Mouse (Mus musculus) left cerebral cortex, adult 2 months (tissue): ENCODE measurements around the gene Cdc42bpb. TPM values are rescaled to one million over a fixed set of nuclear protein-coding genes. Genes with fewer than 3 reads are reported as not detected.

Source experiments
- DNase-seq, 2 experiments: peaks; one replicate each; pipeline ENCODE4 v3.0.0; 2021 to 2022; ENCODE audit warnings: low spot score in 2 of 2, mixed read lengths in 1 of 2; ENCODE audit errors: extremely low spot score in 1 of 2
- H3K27ac ChIP-seq: fragments of 200-600 bp; 2 replicates; pipeline ENCODE4 v1.8.1; 2022
- H3K4me3 ChIP-seq: fragments of 200-600 bp; 2 replicates; pipeline ENCODE4 v1.8.1; 2022
- CTCF ChIP-seq: fragments of 200-600 bp; IDR thresholded peaks from 2 replicates; pipeline ENCODE4 v1.8.1; 2022; ENCODE audit warnings: antibody characterized with exemption, mild to moderate bottlenecking, moderate library complexity
- intact Hi-C: fragments of 180-260 bp; cut with DNase I; formaldehyde crosslinking; loops from one replicate; pipeline ENCODE4 v1.15.1; 2025
- total RNA-seq, 2 experiments: library from RNA; stranded (reverse); gene quantifications; 2 replicates each; pipeline ENCODE4 v1.2.3; 2021

The Cdc42bpb gene
- total RNA-seq, 2 experiments from 2014 or later: 137 to 142 TPM

DNA sequence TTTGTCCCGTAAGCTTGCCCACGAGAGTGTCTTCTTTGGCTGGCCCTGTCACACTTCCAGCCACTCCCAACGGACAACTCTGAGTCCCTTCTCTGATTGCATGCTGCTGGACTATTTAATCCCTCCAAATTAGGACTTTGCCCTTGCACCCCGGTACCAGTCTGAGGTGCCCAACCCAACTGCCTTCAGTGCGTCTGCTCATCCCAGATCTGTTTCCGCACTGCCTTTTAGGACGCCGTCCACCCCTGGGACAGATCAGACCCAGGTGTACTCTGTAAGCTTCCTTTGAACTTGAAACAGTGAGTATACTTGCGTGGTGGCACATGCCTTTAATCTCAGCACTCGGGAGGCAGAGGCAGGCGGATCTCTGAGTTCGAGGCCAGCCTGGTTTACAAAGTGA, 1.3 kb upstream of the Cdc42bpb start:
- peak overlapping the region; percentile 98; the same call in 1 of the 2 replicates for H3K27ac ChIP-seq
- intact Hi-C loops: no loop called here
- no peak for DNase-seq
- no peak for TF ChIP-seq CTCF
- H3K4me3 ChIP-seq: no peak overlapping the region

DNA sequence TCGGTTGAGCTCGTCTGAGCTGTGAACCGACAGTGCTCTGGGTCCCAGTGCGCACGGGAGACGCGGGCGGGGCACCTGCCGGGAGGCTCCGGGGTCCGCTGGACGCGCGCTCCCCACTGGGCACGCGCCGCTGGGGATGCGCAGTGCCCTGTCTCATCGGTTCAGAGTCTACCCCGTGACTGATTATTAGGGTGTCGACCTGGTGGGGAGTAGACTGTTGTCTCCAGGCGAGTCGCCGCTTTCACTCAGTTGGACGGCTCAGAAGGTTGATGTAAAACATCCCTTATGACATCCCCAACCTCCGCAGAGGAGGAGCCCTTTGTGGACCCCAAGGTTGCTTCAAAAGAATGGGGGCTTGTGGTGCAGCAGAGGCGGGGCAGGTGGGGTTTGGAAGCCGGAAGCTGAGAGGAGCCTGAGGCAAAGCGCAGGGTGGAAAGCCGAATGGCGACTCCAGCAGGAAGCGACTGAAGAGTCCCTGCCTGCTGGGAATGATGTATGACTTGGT, 520 bp upstream of the Cdc42bpb start:
- H3K27ac ChIP-seq: peak overlapping the region; percentile 98
- no peak for DNase-seq
- intact Hi-C loops: loop anchor here (2.0 kb wide), 1 partner anchor 45 kb away; no protein-coding TSS in a partner anchor
- H3K4me3 ChIP-seq: peak overlapping the region; percentile 65
- no peak for TF ChIP-seq CTCF

DNA sequence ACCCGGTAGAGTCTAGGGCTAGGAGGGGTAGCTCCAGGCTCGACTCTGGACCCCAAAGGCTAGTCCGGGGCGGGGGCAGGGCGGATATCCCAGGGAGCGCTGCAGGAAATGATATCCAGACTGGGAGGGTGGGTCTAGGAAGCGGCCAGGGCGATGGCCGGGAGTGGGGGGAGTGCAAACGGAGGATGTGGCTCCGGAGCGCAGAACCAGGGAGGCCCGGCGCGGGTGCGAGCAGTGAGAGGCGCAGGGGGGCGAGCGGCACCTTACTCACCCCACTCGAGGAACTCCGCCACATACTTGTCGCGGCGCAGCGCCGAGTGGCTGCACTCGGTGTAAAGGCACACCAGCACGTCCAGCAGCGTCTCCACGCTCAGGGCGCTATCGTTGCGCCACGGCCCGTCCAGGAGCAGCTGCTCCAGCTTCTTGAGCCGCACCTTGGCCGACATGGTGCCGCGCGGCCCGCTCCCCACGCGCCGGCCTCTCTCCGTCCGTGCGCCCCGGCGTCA, 639 bp downstream of the Cdc42bpb start:
- DNase-seq: peak; percentile 46 to 60
- peak overlapping the region; percentile 65 for H3K4me3 ChIP-seq
- peak overlapping the region; percentile 91 for H3K27ac ChIP-seq
- intact Hi-C loops: loop anchor here (2.0 kb wide), 1 partner anchor 44 kb away; no protein-coding TSS in a partner anchor
- no peak for TF ChIP-seq CTCF

DNA sequence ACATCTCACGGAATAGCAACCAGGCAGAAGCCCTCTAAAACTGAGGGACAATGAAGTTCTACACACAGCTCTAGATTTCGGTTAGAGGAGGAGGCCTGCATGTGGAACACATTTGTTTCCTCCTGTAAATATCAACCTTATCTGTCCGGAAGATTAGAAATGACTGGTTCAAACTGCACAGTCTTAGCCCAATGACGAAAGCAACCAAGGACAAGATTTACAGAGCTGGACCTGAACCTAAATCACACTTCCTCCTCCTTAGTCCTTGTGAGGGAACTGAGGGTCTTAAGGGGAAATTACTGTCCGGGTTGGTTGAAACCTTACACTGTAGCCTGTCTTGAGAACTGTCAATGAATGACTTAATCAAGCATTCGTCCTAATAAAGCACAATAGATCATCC, 1.5 kb downstream of the Cdc42bpb start:
- intact Hi-C loops: loop anchor here (2.0 kb wide), 1 partner anchor 43 kb away; no protein-coding TSS in a partner anchor

DNA sequence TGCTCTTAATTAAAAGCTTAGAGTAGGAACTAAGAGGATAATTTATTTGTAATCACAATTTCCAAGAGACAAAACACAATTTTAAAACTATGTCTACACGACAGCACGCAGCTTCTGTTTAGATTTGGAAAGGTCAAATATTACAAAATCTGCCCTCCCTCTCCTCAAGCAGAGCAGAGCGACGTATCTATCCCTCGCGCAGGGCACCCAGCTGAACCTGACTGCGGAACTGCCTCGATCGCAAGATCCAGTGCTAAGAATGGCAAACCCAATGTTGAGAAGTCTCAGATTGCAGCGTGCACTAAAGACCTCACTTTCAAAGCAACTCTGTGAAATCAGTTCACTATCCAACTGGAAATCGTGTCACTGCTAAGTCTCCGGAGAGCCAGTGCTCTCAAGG, 2.0 kb downstream of the Cdc42bpb start:
- intact Hi-C loops: no loop called here
- H3K27ac ChIP-seq: peak overlapping the region; percentile 91; the same call in 1 of the 2 replicates

More for the DNA sequence above, 1.5 kb downstream of the Cdc42bpb start:
- TF ChIP-seq CTCF: no peak
- Histone ChIP-seq H3K4me3 (peak overlapping the region; percentile 65), H3K27ac (peak overlapping the region; percentile 91; the same call in 1 of the 2 replicates)
- no peak for DNase-seq

DNA sequence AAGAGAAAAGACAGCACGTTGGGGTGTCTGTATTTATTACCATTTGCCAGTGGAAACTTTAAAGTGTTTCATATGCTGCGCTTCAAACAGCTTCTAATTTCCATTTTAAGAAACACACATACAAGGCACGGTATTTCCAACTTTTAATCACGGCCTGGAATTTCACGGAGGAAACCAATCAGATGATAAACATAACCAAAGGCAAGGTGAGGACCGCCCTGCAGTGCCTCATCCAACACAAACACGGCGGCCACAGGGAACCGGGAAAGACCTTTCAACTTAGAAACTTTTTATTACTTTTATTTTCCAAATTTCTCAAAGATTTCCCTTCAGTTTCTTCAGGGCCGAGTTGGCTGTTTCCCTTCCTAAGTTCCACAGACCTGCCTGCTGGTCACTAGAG, 2.8 kb downstream of the Cdc42bpb start:
- intact Hi-C loops: no loop called here
- TF ChIP-seq CTCF: no peak

More for the DNA sequence above, 2.0 kb downstream of the Cdc42bpb start:
- TF ChIP-seq CTCF: no peak
- H3K4me3 ChIP-seq: peak overlapping the region; percentile 65
- no peak for DNase-seq

DNA sequence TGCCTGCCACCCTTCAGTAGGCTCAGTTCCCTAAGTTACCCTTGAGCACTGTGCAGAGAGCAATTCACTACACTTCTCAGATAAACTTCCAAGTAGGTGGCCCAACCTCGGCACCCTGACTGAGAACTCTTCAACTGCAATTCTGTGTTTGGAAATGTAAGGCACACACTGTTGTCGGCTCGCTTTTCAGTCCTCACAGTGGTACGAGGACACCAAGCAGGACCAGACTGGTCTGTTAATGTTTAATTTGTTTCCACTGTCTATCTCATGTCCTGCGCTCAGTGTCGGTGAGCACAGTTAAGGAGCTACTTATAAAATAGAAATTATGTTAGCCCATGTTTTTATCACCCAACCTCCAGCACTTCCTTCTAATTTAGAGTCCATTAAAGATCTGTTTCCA, 4.1 kb downstream of the Cdc42bpb start:
- intact Hi-C loops: no loop called here
- no peak for DNase-seq
- no peak for TF ChIP-seq CTCF
- Histone ChIP-seq H3K27ac (no peak overlapping the region), H3K4me3 (no peak overlapping the region)

More for the DNA sequence above, 2.8 kb downstream of the Cdc42bpb start:
- no peak for DNase-seq
- H3K4me3 ChIP-seq: peak overlapping the region; percentile 65
- no peak overlapping the region for H3K27ac ChIP-seq

DNA sequence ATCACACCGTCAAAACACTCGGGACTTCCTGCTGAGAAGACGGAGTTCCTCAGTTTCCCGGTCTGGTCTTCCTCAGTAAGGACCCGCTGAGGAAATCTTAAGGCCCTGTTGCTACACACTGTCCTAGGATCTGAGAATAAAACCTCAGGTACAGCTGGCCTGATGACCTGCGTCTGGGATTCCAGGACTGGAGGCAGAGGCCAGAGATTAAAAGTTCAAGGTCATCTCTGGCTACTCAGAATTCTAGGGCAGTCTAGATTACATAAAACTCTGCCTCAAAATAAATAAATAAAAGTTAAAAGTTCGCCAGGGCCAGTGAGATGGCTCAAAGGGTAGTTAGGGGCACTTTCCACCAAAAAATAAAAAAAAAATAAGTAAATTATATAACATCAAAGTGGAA, 5.6 kb downstream of the Cdc42bpb start:
- no peak overlapping the region for H3K27ac ChIP-seq
- TF ChIP-seq CTCF: no peak
- H3K4me3 ChIP-seq: no peak overlapping the region
- intact Hi-C loops: no loop called here
- no peak for DNase-seq

DNA sequence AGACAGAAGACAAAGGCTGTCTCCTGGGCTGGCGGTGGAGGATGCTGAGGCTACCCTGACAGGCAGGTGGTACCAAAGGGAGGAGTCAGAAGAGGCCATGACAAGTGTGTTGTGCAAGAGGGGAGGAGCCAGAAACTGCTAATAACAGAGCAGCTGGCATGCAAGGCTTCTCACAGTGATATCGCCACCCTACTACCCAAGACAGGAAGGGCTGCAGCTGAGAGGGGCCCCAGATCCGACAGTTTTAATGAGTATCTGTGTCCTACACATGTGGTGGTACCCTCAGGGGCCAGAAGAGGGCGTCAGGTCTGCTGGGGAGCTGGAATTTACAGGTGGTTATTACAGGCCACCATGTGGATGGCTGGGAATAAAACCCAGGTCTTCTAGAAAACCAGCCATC, 7.3 kb downstream of the Cdc42bpb start:
- TF ChIP-seq CTCF: no peak; the same call in 1 of the 2 replicates
- no peak overlapping the region for H3K27ac ChIP-seq
- intact Hi-C loops: no loop called here
- H3K4me3 ChIP-seq: no peak overlapping the region
- DNase-seq: no peak

DNA sequence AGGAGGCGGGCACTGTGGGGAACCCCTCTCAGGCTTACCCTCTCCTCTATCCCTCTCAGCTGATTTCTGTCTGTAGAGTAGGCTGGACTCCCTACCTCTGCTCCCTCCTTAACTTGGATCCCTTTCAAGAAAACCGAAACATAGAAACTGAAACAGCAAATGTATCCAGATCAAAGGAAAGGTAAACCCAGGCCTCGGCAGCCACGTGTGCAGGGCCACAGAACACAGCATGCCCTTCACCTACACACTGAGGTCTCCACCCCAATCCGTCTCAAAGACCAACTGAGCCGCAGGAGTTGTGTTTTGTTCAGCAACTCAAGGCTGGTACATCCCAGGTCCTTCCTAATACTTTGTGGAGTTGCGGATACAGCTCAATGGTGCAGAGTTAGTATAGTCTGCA, 10.5 kb downstream of the Cdc42bpb start:
- Histone ChIP-seq H3K27ac (no peak overlapping the region), H3K4me3 (no peak overlapping the region)
- DNase-seq: no peak
- no peak for TF ChIP-seq CTCF
- intact Hi-C loops: no loop called here

DNA sequence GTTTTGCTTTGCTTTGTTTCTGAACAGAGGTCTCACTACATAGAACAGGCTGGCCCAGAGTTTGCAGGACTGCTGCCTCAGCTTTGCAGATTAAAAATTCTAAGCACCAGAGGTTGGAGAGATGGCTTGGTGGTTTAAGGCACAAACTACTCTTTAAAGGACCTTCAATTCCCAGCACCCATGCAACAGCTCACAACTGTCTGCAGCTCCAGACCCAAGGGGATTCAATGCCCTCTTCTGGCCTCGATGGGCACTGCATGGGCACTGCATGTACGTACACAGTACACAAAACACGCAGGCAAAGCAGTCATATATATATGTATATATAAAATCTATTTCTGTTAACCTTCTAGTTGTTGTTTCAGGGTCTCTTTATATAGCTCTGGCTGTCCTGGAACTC, 13.3 kb downstream of the Cdc42bpb start:
- Histone ChIP-seq H3K27ac (no peak overlapping the region), H3K4me3 (no peak overlapping the region)
- no peak for DNase-seq
- intact Hi-C loops: no loop called here
- peak; percentile 35 for TF ChIP-seq CTCF

DNA sequence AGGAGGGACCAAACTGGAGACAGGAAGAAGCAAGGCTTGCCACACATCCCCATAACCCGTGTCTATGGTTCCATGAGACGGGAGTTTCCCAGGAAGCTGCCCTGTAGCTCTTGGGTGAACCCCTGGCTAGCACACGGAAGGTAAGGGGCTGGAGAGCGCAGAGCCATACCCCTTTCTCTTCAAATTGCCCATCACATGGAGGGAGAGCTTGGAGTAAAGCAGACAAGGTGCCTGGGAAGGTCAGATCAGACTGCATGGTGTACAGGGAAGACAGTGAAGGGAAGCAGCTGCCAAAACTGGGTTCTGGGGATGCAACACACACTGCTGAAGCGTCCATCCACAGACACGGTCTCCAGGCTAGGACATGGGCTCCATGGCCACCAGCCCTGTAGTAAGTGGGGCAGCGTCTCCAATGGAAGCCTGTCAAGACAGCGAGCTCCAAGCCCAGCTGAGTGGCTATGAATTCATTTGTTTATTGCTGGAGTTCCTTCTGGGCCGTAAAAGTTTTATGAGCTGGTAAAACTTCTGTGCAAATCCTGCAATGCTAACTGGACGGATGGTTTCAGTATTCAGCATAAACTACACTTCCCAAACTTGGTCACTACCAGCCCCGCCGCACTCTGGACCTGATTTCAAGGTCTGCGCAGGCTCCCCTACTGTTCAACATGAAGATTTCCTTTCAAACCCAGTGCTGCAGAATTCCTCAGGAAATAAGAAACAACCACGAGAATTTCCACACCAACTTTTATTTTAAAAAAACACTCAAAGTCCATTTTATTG, 16.0 kb downstream of the Cdc42bpb start:
- peak; percentile 4 for TF ChIP-seq CTCF
- no peak for DNase-seq
- H3K4me3 ChIP-seq: no peak overlapping the region
- H3K27ac ChIP-seq: no peak overlapping the region
- intact Hi-C loops: no loop called here
